Mouse (Mus musculus) lung, postnatal 14 days (tissue): ENCODE data around the gene Adamts4.
A peak's percentile ranks its signal among the peaks of the same experiment; 100 is the strongest.
"Not testable (repeated sequence)": the region's sequence is repeated elsewhere in the genome, so short reads cannot be mapped to it uniquely, and the experiment has no call there.

Experiments
- DNase-seq: peaks from one replicate; pipeline ENCODE4 v3.0.0; 2021

Adamts4 gene

GRCm38 (mm10) chr1:171232348-171232747, 17.9 kb upstream of the Adamts4 start:
- no peak for DNase-seq

DNA sequence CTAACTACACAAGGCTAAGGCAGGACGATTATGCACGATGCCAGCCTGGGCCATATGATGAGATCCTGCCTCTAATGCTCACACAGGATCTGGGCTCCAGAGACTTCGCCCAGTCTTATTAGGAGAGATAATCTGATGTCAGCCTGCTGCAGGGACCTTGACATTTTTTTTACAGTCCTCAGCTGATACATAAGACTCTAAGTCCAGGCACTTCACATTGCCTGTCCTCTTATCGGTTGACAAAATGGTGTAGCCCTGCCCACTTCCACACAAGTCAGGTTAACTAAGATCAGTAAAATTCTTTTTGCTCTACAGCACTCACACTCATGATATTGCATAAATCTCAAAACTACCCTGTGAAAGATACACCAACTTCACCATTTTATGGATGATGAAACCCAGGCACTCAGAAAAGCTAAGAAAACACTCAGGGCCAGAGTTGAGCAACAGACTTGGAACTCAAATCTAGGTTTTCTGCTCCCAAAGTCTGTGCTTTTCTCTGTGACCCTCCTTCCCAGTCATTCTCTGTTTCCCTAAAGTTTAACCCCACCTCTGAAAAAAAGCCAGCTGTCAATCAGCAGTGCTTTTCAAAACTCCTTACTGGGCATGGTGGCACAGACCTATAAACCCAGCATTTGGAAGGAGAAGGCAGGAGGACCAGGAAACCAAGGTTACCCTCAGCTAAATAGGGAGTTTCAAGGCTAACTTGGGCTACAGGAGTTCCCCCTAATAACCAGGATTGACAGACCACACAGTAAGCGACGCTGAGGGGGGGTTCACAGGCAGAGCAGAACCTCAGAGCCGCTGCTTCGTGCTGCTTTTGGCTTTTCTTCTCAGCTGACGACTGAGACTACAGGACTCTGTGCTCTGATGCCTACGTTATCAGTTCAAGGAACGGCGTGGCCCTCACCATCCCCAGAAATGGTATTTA, 17.2 kb upstream of the Adamts4 start:
- no peak for DNase-seq

- DNase-seq, result no peak
These were observed 16.1 kb upstream of the Adamts4 start, which contains the start of gene Fcer1g for GRCm38 (mm10) chr1:171234126-171234525. Gene Fcer1g, minus strand, starts transcription at chr1:171234365.

DNA sequence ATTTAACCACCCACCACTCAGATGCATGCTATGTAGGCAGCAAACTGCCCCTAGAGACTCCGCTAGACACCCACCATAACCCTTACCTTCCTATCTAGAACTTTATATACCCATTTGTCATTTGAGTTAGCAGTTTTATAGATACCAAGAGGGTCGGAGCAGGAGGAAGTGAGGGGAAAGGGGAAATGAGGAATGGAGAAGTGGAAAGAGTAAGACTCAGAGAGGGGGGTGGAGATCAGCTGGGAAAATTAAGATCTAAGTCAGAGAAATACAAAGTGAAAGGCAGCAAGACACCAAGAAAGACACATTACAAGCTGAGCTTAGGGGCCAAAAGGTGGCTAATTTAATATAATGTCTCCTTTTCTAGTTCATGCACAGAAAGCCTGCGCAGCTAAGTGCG, 15.7 kb upstream of the Adamts4 start:
- no peak for DNase-seq

DNA sequence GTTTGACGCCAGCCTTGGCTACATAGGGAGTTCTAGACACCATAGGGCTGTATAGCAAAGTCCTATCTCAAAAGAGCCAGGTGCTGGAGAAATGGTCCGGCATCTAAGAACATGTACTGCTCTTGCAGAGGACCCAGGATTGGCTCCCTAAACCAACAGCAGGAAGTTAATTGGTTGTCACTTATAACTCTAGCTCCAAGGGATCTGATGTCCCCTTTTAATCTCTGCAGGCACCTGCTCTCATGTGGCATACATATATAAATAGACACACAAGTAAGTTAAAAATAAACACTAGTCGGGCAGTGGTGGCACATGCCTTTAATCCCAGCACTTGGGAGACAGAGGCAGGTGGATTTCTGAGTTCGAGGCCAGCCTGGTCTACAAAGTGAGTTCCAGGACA, 14.4 kb upstream of the Adamts4 start:
- DNase-seq, result no peak

- no peak for DNase-seq
These were observed 12.8 kb upstream of the Adamts4 start for GRCm38 (mm10) chr1:171237438-171237837.

GRCm38 (mm10) chr1:171238463-171238862, 11.8 kb upstream of the Adamts4 start:
- peak; percentile 73 for DNase-seq

GRCm38 (mm10) chr1:171239992-171240744, 10.1 kb upstream of the Adamts4 start:
- DNase-seq, result no peak

DNA sequence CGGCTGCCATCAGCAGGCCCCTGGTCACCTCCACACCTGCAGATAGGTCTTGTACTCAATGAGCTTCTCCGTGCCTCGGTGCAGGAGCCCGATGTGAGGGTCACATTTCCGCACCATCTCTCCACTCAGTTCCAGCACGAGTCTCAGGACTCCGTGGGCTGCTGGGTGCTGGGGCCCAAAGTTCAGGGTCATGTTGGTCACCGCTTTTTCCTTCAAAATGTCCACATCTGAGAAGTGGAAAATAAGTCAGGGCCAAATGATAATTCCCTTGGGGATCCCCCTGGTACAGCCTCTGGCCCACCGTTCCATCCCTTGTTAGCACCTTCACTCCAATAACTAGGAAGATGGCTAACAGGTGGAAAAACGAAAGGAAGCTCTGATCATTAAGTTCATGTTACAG, 9.3 kb upstream of the Adamts4 start:
- DNase-seq, result no peak

DNA sequence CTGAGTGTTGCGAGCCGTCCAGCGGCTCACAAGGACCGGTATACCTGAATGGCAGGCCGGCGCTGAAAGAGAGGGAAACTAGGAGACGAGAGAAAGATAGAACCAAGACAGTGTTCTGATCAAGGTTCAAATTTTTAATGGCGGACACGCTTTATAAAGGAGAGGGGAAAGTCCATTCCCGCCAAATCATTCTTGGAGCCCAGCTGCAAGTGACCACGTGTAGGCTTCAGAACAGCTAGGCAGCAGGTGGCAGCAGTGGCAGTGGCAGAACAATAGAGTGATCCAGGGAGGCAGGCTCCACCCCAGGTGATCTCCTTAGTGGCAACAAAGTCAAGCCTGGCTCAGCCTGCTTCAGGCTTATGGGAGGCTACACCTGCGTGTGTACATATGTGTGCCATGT, 8.3 kb upstream of the Adamts4 start:
- DNase-seq, result not testable (repeated sequence)

GRCm38 (mm10) chr1:171245353-171245752, 4.9 kb upstream of the Adamts4 start:
- DNase-seq, result no peak

DNA sequence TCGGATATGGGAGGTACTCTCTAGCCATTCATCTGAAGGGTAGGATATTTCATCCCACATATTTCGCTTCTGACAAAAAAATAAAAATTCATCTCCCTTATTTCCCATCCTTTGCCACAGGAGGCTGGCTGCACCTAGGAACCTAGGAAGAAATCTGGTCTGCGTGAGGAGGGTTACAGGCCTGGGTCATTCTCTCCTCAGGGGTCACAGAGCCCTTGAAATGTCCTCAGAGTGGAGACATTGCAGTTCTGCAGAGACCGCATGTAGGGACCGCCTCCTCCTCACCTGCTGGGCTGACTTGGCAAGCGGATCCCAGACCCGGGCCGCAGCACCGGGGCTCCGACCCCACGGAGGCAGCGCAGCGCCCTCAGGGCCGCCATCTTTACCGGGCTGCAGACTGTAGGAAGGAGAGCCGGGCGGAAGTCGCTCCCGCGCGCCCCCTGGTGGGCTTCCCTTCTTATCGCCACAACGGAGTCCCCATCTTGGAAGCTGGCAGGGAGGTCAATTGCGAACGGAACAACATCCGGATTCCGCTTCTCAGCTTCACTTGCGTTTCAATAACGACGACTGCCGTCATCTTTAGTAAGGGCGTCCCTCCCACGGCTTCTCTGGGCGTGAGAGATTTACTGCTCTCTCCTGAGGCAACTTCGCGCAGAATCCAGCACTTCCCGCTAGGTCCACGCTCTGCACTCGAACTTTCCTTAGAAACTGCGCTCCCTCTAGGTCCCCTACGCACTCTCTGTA, 3.3 kb upstream of the Adamts4 start:
- peak; percentile 98 for DNase-seq

DNA sequence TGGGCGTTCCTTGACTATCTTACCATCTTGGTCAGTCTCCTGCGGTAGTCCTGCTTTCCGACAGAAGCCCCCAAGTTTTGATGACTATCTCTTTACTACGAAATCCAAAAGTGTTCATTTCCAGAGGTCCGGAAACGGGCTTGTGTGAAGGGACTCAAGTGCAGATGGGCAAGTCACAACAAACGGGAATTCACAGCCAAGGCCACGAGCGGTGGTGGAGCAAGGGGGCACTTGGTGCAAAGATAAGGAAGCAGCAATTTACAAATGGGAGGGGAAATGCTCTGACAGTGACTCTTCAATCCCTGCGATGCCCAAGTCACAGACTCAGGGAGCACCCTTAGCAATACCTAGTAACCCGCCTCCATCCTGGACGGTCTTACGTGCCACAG, 2.8 kb upstream of the Adamts4 start:
- DNase-seq, result no peak

GRCm38 (mm10) chr1:171247916-171248315, 2.3 kb upstream of the Adamts4 start:
- DNase-seq, result no peak

DNA sequence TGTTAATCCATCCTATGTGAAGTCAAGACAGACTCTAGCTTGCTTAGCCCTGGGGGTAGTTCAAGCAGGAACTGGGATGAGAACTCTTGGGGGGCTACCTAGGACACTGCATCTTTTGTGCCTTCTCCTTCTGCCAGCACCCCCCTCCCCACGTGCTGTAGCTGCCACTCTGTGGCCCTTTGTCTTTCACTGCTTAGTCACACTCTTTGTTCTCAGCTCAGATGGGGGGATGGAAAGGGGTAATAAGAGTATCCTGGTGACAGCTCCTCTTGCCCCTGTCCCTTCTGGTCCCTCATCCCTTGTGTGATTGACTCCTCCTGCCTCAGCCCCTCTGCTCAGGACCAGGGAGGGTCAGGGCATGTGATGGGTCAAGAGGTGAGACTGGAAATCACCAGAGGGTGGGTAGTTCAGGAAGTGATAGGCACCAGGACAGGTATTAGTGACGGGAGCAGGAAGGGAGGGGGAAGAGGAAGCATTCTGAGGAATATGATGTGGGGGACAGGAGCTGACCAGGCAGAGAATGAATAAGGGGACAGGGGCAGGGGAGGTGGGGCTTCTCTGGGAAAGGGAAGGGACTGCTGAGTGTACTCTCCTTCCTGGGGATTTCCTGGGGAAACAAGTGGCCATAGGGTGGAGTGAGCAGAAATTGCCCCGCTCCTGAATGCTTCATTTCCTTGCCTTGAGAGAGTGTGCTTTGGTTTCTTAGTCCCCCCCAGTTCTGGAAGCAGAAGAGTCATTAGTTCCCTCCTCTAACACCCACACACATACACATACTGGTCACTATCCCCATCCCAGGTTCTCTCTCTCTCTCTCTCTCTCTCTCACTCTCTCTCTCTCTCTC, 1.6 kb upstream of the Adamts4 start:
- no peak for DNase-seq

- no peak for DNase-seq
These were observed 716 bp downstream of the Adamts4 start, which contains the start of gene Ndufs2 for GRCm38 (mm10) chr1:171250680-171251593. Gene Ndufs2, minus strand, starts transcription at chr1:171251388.

DNA sequence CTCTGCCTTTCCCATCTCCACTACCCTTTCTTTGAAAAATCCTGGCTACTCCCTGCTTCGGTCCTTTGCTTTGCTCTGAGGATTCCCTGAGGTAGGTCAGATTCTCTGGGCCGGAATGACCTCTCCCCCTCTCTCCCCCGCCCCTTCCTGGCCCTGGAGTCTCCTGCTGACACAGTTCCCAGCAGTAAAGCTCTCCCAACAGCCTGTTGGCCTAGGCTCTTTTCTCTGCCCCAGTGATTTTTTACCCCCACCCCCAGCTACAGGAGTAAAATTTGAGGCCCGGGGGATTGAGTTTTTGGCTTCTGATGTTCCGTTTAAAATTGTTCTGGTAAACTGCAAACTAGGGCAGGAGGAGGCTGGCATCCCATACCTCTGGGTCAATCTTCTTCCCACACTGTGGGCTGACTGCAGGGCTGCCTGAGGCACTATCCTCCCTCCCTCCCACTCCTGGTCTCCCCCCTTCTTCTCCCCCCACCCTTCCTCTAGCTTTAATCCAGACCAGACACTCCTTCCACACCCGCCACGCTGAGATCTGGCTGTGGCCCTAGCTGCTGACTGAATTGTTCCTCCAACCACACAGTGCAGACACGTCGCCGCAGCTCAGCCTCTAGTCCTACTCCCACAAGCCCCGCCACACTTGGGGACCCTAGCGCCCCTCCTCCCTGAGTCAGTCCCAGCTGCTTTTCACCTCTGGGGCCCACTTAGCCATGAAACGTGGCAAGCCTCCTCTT, 1.5 kb downstream of the Adamts4 start:
- no peak for DNase-seq

- no peak for DNase-seq
These were observed 2.2 kb downstream of the Adamts4 start for GRCm38 (mm10) chr1:171252415-171252814.

DNA sequence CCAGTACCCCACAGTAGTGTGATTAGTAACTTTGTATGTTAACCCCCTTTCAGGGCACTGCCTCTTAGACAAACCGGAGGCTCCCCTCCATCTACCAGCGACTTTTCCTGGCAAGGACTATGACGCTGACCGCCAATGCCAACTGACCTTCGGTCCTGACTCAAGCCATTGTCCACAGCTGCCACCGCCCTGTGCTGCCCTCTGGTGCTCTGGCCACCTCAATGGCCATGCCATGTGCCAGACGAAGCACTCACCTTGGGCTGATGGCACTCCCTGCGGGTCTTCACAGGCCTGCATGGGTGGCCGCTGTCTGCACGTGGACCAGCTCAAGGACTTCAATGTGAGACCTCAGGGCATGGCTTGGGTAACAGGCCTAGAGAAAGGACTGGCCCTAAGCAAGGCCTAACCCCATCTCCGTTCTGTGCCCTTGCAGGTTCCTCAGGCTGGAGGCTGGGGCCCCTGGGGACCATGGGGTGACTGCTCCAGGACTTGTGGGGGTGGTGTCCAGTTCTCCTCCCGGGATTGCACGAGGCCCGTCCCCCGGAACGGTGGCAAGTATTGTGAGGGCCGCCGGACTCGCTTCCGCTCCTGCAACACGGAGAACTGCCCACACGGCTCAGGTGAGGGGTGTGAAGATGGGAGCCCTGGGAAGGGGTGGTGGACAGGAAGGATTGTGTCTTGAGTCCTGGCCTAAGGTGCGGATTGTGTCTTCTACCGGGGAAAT, 6.0 kb downstream of the Adamts4 start:
- DNase-seq, result no peak
